Mouse (Mus musculus) kidney, adult 2 months (tissue): ENCODE results near the gene Rab39b. TPM values are rescaled to one million over a fixed set of nuclear protein-coding genes. Genes with fewer than 3 reads are reported as not detected.

ENCODE experiments used
- DNase-seq: peaks from one replicate; pipeline ENCODE4 v3.0.0; 2021
- H3K27ac ChIP-seq: fragments of 200-500 bp; 2 replicates; pipeline ENCODE4 v1.5.1; 2012; ENCODE audit warnings: low read depth, low read length, control low read depth, inconsistent platforms; ENCODE audit not compliant: insufficient read depth
- H3K27me3 ChIP-seq: fragments of 200-500 bp; replicated peaks from 2 replicates; pipeline ENCODE4 v1.6.1; 2012; ENCODE audit warnings: mild to moderate bottlenecking, moderate library complexity, low read length, inconsistent platforms; ENCODE audit not compliant: control insufficient read depth, insufficient read depth
- H3K36me3 ChIP-seq: fragments of 200-500 bp; 2 replicates; pipeline ENCODE4 v1.6.1; 2012; ENCODE audit warnings: mild to moderate bottlenecking, moderate library complexity, low read length, inconsistent platforms; ENCODE audit not compliant: control insufficient read depth, insufficient read depth
- H3K4me1 ChIP-seq: fragments of 200-500 bp; 2 replicates; pipeline ENCODE4 v1.6.1; 2011; ENCODE audit warnings: low read length; ENCODE audit not compliant: control insufficient read depth, insufficient read depth
- H3K4me3 ChIP-seq: fragments of 200-500 bp; 2 replicates; pipeline ENCODE4 v1.5.1; 2011; ENCODE audit warnings: mild to moderate bottlenecking, low read depth, low read length, control low read depth; ENCODE audit not compliant: insufficient read depth
- CTCF ChIP-seq: fragments of 200-500 bp; conservative IDR thresholded peaks from 2 replicates; pipeline ENCODE4 v1.5.1; 2011; ENCODE audit warnings: low read depth, mild to moderate bottlenecking, control low read depth, low read length, moderate library complexity, mixed read lengths; ENCODE audit not compliant: insufficient read depth, insufficient read length
- POLR2A ChIP-seq: fragments of 200-500 bp; IDR thresholded peaks from one replicate; pipeline ENCODE4 v1.6.1; 2011; ENCODE audit warnings: low read depth, low read length, control low read depth
- WGBS: fragments of 180-500 bp; shearing (Covaris S2); methylation state at CpG from one replicate; pipeline ENCODE4 v1.1.7; 2018; 5-methylcytosine and 5-hydroxymethylcytosine counted together
- polyA plus RNA-seq: library from polyadenylated mRNA; depleted of rRNA; stranded (reverse); fragments of >200 nt; gene quantifications from 2 replicates; pipeline ENCODE4 v1.2.3, GENCODE M21; 2012; rRNA removed

The Rab39b gene
- 0.29 and 0.38 TPM in 2 replicates for polyA plus RNA-seq

GRCm38 (mm10) chrX:75577582-75578324 is at the start of gene Rab39b:
TSS of gene Rab39b (minus strand) at chrX:75578231.
- DNase-seq, result peak; percentile 3
- Histone ChIP-seq H3K4me1 (no peaks in the 10 kb centered on the region), H3K36me3 (no peaks in the 10 kb centered on the region), H3K27ac (no peak within 1 kb of the TSS), H3K4me3 (peak within 1 kb of the TSS; percentile 64), H3K27me3 (no peaks in the 10 kb centered on the region)
- WGBS, result 2% methylated on average over 41 of the region's 41 CpGs
- TF ChIP-seq CTCF (no peak), POLR2A (no peak)

DNA sequence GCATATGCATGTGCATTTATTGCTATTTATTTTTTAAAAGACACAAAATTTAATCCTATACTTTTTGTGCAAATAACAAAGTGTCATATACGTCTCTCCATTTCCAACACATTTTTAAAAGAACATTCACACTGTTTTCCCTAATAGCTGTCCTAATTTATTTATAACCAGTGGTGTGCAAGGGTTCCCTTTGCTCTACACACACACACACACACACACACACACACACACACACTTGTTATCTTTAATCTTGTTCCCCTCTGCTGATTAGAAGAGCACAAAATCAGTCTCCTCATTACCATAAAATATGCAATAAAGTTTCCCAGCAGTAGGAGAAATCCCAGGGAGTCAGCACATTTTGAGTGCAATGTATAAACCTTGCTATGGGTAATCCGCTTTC is 508 bp upstream of the Rab39b start:
- TF ChIP-seq POLR2A (no peak), CTCF (no peak)
- WGBS, result 86% methylated on average over 2 of the region's 2 CpGs
- no peak for DNase-seq

More for the DNA sequence above, 508 bp upstream of the Rab39b start:
- Histone ChIP-seq H3K27me3 (no peaks in the 10 kb centered on the region), H3K36me3 (no peaks in the 10 kb centered on the region), H3K27ac (no peak overlapping the region), H3K4me3 (no peak overlapping the region), H3K4me1 (no peaks in the 10 kb centered on the region)

Other genes starting within 250 kb of the Rab39b start
- gene Fundc2, start 195.8 kb downstream of the Rab39b start, polyA plus RNA-seq, result 10.1 and 16.8 TPM in 2 replicates
- gene F8, start 195.6 kb downstream of the Rab39b start, polyA plus RNA-seq, result 1.4 and 2.2 TPM in 2 replicates
- 3.7 and 5.8 TPM in 2 replicates for gene Cmc4, start 161.6 kb downstream of the Rab39b start, polyA plus RNA-seq
- gene Mtcp1, start 161.6 kb downstream of the Rab39b start, polyA plus RNA-seq, result 4.3 and 5.2 TPM in 2 replicates
- 9.7 and 14.3 TPM in 2 replicates for gene Brcc3, start 161.6 kb downstream of the Rab39b start, polyA plus RNA-seq
- gene Vbp1, start 63.9 kb downstream of the Rab39b start, polyA plus RNA-seq, result 2.8 and 6.3 TPM in 2 replicates